Mouse (Mus musculus) embryo, embryonic 9.5 days (tissue): ENCODE measurements around the gene Samd8.

Experiments
- DNase-seq: peaks from one replicate; pipeline ENCODE4 v3.0.0-alpha.2; 2017; ENCODE audit errors: extremely low spot score

Samd8 gene

DNA sequence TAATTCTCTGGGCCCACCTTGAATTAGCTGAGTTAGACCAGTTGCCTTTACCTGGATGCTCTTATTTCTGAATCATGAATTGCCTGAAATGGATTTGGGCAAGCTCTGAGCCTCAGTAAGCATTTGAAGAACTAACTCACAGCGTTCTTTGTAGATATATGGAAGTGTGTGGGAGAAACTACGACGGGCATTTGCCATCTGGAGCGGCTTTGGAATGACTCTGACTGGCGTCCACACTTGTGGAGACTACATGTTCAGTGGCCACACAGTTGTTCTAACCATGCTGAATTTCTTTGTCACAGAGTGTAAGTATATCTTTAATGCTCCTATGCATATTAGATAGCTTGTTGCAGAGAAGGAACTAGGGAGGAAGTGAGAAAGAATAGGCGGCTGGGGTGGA, 41.9 kb downstream of the Samd8 start:
- DNase-seq: no peak

DNA sequence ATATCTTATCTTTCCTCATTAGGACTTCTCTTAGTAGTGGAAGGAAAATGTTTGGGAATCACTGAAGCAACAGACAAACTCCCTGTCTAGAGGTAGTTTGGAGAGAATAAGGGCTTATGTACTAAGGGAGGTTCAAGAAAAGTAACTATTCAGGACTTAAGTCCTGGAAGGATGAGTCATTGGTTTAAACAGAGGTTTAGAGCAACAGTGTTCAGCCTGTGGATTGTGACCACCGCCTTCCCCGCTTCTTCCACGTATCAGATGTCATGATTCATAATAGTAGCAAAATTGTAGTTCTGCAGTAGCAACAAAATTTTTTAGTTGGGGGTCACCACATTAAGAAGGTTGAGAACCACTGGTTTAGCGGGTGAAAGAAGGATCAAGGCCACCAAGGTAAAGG, 50.3 kb downstream of the Samd8 start:
- DNase-seq: no peak

- no peak for DNase-seq
Observed at GRCm38 (mm10) chr14:21801624-21802023, 51.3 kb downstream of the Samd8 start.

GRCm38 (mm10) chr14:21802543-21803206, 52.3 kb downstream of the Samd8 start:
- DNase-seq: no peak

GRCm38 (mm10) chr14:21806203-21806602, 55.9 kb downstream of the Samd8 start:
- DNase-seq: no peak

GRCm38 (mm10) chr14:21806631-21807160, 56.4 kb downstream of the Samd8 start:
- DNase-seq: no peak

DNA sequence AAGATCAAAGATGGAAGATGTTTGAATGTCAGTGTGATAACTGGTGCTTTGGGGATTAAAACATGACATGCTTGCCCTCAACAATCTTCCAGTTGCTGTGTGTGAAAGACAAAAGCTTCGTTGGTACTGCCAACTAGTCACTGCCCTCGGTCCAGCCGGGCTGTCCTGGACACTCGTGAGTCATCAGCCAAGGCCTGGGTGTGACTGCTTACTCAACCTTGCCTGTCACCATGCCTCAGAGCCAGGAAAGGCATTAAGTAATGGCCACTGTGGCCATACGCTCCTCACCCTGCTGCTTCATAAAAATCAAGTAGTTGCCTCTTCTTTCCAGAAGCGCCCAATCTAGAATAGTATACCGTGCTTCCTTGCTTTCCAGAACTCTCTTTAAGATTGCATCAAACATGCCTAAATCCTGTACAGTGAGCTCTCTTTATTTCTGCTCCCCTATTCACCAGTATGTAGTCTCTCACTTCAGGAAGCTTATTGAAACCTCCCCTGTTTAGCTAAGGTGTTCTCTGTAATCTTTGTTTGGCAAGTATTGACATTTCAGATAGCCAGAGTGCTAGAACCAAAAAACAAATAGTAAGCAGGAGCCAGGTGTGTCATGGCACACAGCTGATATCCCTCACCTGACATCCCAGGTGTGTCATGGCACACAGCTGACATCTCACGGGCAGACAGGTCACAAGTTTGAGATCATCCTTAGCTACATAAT, 58.0 kb downstream of the Samd8 start:
- DNase-seq: no peak

GRCm38 (mm10) chr14:21809418-21809817, 59.1 kb downstream of the Samd8 start:
- no peak for DNase-seq

GRCm38 (mm10) chr14:21811301-21811700, 61.0 kb downstream of the Samd8 start:
- no peak for DNase-seq

- DNase-seq: no peak
Observed at GRCm38 (mm10) chr14:21811744-21812393, 61.5 kb downstream of the Samd8 start.

- DNase-seq: peak; percentile 63
Observed at GRCm38 (mm10) chr14:21812590-21813162, 62.3 kb downstream of the Samd8 start.

DNA sequence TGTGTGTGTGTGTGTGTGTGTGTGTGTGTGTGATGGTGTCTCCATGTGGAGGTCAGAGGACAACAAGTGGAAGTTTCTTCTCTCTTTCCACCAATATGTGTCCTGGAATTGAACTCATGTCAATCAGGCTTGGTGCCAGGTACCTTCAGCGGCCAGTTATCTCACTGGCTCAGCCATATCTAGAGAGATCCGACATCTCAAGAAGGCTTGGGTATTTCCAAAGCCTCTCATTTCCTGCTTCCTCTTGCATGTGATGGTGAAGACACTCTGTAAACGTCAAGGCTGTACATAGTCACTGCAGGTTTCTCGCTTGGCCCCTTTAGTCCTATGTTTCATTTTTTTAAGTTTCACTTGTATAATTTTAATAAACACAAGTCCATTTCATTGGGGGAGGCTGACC, 62.9 kb downstream of the Samd8 start:
- no peak for DNase-seq

DNA sequence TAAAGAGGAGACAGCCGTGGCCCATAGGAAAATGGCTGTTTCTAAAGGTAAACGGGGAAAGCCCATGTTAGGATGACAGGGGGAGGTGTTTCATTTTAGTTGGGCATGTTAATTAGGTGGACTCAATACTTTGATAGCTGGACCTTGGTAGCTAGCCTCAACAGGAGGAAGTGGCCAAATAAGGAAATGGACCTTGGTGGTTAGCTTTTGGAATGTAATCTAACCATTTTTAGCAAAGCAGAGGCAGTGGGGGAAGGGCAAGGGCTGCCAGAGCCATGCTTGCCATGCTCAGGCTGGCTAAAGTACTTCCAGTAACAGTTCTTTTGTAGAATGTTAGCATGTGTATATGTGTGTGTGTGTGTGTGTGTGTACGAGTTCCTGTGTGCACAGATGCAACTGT, 63.5 kb downstream of the Samd8 start:
- DNase-seq: no peak

- DNase-seq: no peak
Observed at GRCm38 (mm10) chr14:21814606-21815005, 64.3 kb downstream of the Samd8 start.

DNA sequence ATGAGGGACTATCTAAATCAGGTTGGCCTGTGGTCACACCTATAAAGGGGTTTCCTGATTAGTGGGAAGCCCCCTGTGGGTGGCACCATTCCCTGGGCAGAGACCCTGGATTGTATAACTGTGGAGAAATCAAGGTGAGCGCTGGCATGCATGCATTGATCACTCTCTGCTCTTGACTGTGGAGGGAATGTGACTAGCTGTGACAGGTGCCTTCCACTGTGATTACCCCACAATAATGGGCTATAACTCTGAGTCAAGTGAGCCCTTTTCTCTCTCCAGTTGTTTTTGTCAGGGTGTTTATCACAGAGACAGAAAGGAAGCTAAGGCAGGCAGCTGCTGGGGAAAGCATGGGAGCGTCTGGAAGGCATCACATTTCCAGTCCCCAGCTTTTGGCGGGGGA, 65.9 kb downstream of the Samd8 start:
- DNase-seq: no peak

GRCm38 (mm10) chr14:21817453-21817852, 67.1 kb downstream of the Samd8 start:
- DNase-seq: no peak

GRCm38 (mm10) chr14:21820880-21821505, 70.7 kb downstream of the Samd8 start:
- DNase-seq: no peak

DNA sequence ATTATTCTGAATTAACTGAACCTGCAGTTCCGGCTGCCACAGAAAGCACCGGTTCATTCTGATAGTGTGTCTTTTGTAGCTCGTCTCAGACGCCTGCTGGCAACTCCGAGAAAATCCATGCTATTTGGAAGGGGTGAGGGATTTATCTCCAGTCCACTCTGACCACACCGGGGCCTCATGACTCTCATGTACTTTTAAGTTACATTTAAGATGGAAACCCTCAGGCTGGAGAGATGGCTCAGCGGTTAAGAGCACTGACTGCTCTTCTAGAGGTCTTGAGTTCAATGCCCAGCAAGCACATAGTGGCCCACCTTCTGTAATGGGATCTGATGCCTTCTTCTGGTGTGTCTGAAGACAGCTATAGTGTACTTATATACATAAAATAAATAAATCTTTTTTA, 72.0 kb downstream of the Samd8 start:
- no peak for DNase-seq

- DNase-seq: no peak
Observed at GRCm38 (mm10) chr14:21822795-21823374, 72.6 kb downstream of the Samd8 start.

- no peak for DNase-seq
Observed at GRCm38 (mm10) chr14:21823897-21824296, 73.6 kb downstream of the Samd8 start.

DNA sequence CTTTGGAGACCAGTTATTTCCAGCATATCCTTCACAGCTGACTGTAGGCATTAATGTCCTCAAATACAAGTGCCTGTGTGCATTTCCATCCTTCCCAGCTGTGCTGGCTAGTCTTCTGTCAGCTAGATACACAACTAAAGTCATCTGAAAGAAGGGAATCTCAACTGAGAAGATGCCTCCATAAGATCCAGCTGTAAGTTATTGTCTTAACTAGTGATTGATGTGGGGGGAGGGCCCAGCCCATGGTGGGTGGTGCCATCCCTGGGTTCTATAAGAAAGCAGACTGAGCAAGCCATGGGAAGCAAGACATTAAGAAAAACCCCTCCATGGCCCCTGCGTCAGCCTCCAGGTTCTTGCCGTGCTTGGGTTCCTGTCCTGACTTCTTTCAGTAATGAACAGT, 74.6 kb downstream of the Samd8 start, which contains the start of gene Vdac2:
Gene Vdac2 (plus strand): TSS at position 301 of the 400 bp plus-strand sequence.
- no peak for DNase-seq
